Mouse (Mus musculus) liver, adult 2 months (tissue): ENCODE measurements at regions not wholly inside any gene's neighbourhood (a gene's known extent, or its start where the extent isn't known, plus 50 kb on each side); places are given as distances from the start of the nearest gene placed in this dataset.

Experiments
- CTCF ChIP-seq: fragments of 200-500 bp; IDR thresholded peaks from 2 replicates; pipeline ENCODE4 v1.5.1; 2011; ENCODE audit warnings: low read depth, low read length, control low read depth
- POLR2A ChIP-seq: fragments of 200-500 bp; IDR thresholded peaks from 2 replicates; pipeline ENCODE4 v1.6.1; 2011; ENCODE audit warnings: low read length, control low read depth; ENCODE audit not compliant: insufficient read depth; ENCODE audit errors: extremely low read depth

DNA sequence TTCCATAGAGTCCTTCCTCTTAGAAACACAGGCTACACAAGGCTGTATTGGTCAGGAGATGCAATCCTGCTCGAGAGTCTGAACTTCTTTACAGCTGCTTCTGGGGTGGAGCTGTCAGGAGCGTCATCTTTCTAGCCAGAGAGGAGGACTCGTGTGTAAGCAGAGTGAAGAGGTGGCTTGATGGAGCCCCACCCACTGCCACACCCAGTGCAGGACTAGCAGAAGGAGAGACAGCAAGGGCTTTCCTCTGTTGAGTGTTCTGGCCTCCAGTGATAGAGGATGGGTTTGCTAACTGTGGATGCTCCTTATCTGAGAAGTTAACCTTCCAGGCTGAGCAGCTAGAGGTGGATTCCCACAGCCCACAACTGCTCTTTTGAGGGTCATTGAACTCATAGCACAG lies 279.4 kb downstream of the Tbc1d1 start:
- no peak for TF ChIP-seq CTCF
- no peak for TF ChIP-seq POLR2A
